Mouse (Mus musculus) MEL (cell line): ENCODE data around the gene Vps13d. TPM values are rescaled to one million over a fixed set of nuclear protein-coding genes. Genes with fewer than 3 reads are reported as not detected.

Experiments
- DNase-seq: peaks from one replicate; pipeline ENCODE4 v3.0.0; 2011; ENCODE audit warnings: low read depth, low spot score
- H3K27ac ChIP-seq: 2 replicates; pipeline ENCODE4 v1.5.1; 2012; ENCODE audit warnings: low read depth, mild to moderate bottlenecking, control low read depth, low read length, moderate library complexity; ENCODE audit not compliant: control insufficient read depth
- H3K27me3 ChIP-seq, 2 experiments: fragments of 150-350 bp in 1 of 2; sonication (generic) in 1 of 2; 2 replicates each; pipeline ENCODE4 v1.6.1; 2012; ENCODE audit warnings: low read length in 2 of 2, mild to moderate bottlenecking in 2 of 2, improper control_type of control experiment in 1 of 2, moderate library complexity in 1 of 2; ENCODE audit not compliant: insufficient read depth in 2 of 2, control insufficient read depth in 1 of 2
- H3K36me3 ChIP-seq, 2 experiments: 2 replicates each; pipeline ENCODE4 v1.6.1; 2012 to 2014; ENCODE audit warnings: low read length in 2 of 2, improper control_type of control experiment in 1 of 2, inconsistent platforms in 1 of 2, mild to moderate bottlenecking in 1 of 2; ENCODE audit not compliant: insufficient read depth in 2 of 2, control insufficient read depth in 1 of 2
- H3K4me1 ChIP-seq, 2 experiments: fragments of 150-350 bp in 1 of 2; sonication (generic) in 1 of 2; 2 replicates each; pipeline ENCODE4 v1.6.1; 2012; ENCODE audit warnings: low read length in 2 of 2, improper control_type of control experiment in 1 of 2, mild to moderate bottlenecking in 1 of 2; ENCODE audit not compliant: insufficient read depth in 2 of 2, control insufficient read depth in 1 of 2
- H3K4me3 ChIP-seq, 2 experiments: fragments of 150-350 bp in 1 of 2; sonication (generic) in 1 of 2; 2 replicates each; pipeline ENCODE4 v1.5.1; 2012; ENCODE audit warnings: low read depth in 2 of 2, low read length in 2 of 2, mild to moderate bottlenecking in 2 of 2, moderate library complexity in 2 of 2, control low read depth in 1 of 2, improper control_type of control experiment in 1 of 2; ENCODE audit not compliant: control insufficient read depth in 1 of 2, insufficient read depth in 1 of 2
- H3K79me2 ChIP-seq: 2 replicates; pipeline ENCODE4 v1.6.1; 2012; ENCODE audit warnings: mild to moderate bottlenecking, low read length, moderate library complexity; ENCODE audit not compliant: control insufficient read depth, poor library complexity, insufficient read depth
- H3K9ac ChIP-seq: 2 replicates; pipeline ENCODE4 v1.6.1; 2012; ENCODE audit warnings: low read depth, mild to moderate bottlenecking, control low read depth, low read length, moderate library complexity; ENCODE audit not compliant: control insufficient read depth, poor library complexity, severe bottlenecking
- H3K9me3 ChIP-seq: fragments of 150-350 bp; sonication (generic); replicated peaks from 2 replicates; pipeline ENCODE4 v1.6.1; 2012; ENCODE audit warnings: mild to moderate bottlenecking, low read length, improper control_type of control experiment, moderate library complexity; ENCODE audit not compliant: insufficient read depth
- CHD1 ChIP-seq: IDR thresholded peaks from 2 replicates; pipeline ENCODE4 v1.6.1; 2012; ENCODE audit warnings: low read depth, mild to moderate bottlenecking, inconsistent platforms, low read length, improper control_type of control experiment
- CTCF ChIP-seq, 3 experiments: IDR thresholded peaks in 2 of 3; conservative IDR thresholded peaks in 1 of 3; 2 replicates each; pipeline ENCODE4 v1.5.1; 2011 to 2012; ENCODE audit warnings: low read length in 3 of 3, low read depth in 2 of 3, mild to moderate bottlenecking in 2 of 3, improper control_type of control experiment in 1 of 3, inconsistent platforms in 1 of 3, mixed read lengths in 1 of 3, moderate library complexity in 1 of 3; ENCODE audit not compliant: control insufficient read depth in 1 of 3, insufficient read depth in 1 of 3, poor library complexity in 1 of 3, severe bottlenecking in 1 of 3
- E2F4 ChIP-seq: IDR thresholded peaks from 2 replicates; pipeline ENCODE4 v1.6.1; 2011; ENCODE audit warnings: low read depth, low read length, improper control_type of control experiment, borderline replicate concordance
- EP300 ChIP-seq, 2 experiments: IDR thresholded peaks; 2 replicates each; pipeline ENCODE4 v1.6.1; 2011; ENCODE audit warnings: improper control_type of control experiment in 2 of 2, low read length in 2 of 2, low read depth in 1 of 2, mild to moderate bottlenecking in 1 of 2
- ETS1 ChIP-seq: IDR thresholded peaks from 2 replicates; pipeline ENCODE4 v1.6.1; 2012; ENCODE audit warnings: low read depth, mild to moderate bottlenecking, inconsistent platforms, low read length, improper control_type of control experiment, moderate library complexity
- GABPA ChIP-seq: IDR thresholded peaks from 2 replicates; pipeline ENCODE4 v1.6.1; 2012; ENCODE audit warnings: low read depth, mild to moderate bottlenecking, inconsistent platforms, low read length, improper control_type of control experiment, moderate library complexity
- HCFC1 ChIP-seq: IDR thresholded peaks from 2 replicates; pipeline ENCODE4 v1.6.1; 2012; ENCODE audit warnings: low read depth, mild to moderate bottlenecking, inconsistent platforms, low read length, improper control_type of control experiment, moderate library complexity
- JUND ChIP-seq: IDR thresholded peaks from 2 replicates; pipeline ENCODE4 v1.6.1; 2011; ENCODE audit warnings: low read depth, mild to moderate bottlenecking, improper control_type of control experiment, low read length
- KAT2A ChIP-seq: conservative IDR thresholded peaks from 2 replicates; pipeline ENCODE4 v1.6.1; 2012; ENCODE audit warnings: low read depth, low read length, improper control_type of control experiment, inconsistent platforms
- MAFK ChIP-seq: IDR thresholded peaks from 2 replicates; pipeline ENCODE4 v1.6.1; 2011; ENCODE audit warnings: low read depth, mild to moderate bottlenecking, low read length, improper control_type of control experiment, borderline replicate concordance
- MAZ ChIP-seq: IDR thresholded peaks from 2 replicates; pipeline ENCODE4 v1.6.1; 2012; ENCODE audit warnings: low read depth, mild to moderate bottlenecking, inconsistent platforms, low read length, improper control_type of control experiment
- MXI1 ChIP-seq: IDR thresholded peaks from 2 replicates; pipeline ENCODE4 v1.6.1; 2011; ENCODE audit warnings: mild to moderate bottlenecking, low read depth, low read length, improper control_type of control experiment
- MYC ChIP-seq: IDR thresholded peaks from 2 replicates; pipeline ENCODE4 v1.6.1; 2011; ENCODE audit warnings: low read depth, mild to moderate bottlenecking, low read length, improper control_type of control experiment, moderate library complexity
- NELFE ChIP-seq: IDR thresholded peaks from 2 replicates; pipeline ENCODE4 v1.6.1; 2011; ENCODE audit warnings: low read depth, low read length, improper control_type of control experiment
- NRF1 ChIP-seq: IDR thresholded peaks from 2 replicates; pipeline ENCODE4 v1.6.1; 2014; ENCODE audit warnings: low read depth, mild to moderate bottlenecking, inconsistent platforms, low read length, improper control_type of control experiment, moderate library complexity; ENCODE audit not compliant: poor library complexity, insufficient read depth, severe bottlenecking
- POLR2A ChIP-seq, 2 experiments: IDR thresholded peaks; 2 replicates each; pipeline ENCODE4 v1.6.1; 2011 to 2012; ENCODE audit warnings: low read length in 2 of 2, mild to moderate bottlenecking in 2 of 2, control low read depth in 1 of 2, improper control_type of control experiment in 1 of 2, low read depth in 1 of 2, moderate library complexity in 1 of 2; ENCODE audit not compliant: control insufficient read depth in 1 of 2, insufficient read depth in 1 of 2, poor library complexity in 1 of 2
- POLR2AphosphoS5 ChIP-seq: IDR thresholded peaks from 2 replicates; pipeline ENCODE4 v1.6.1; 2012; ENCODE audit warnings: low read depth, borderline replicate concordance, mild to moderate bottlenecking, inconsistent platforms, low read length, moderate library complexity, mixed read lengths
- TAL1 ChIP-seq: IDR thresholded peaks from 2 replicates; pipeline ENCODE4 v1.6.1; 2012; ENCODE audit warnings: mild to moderate bottlenecking, inconsistent platforms, low read length, moderate library complexity, mixed read lengths
- TBP ChIP-seq: IDR thresholded peaks from 2 replicates; pipeline ENCODE4 v1.8.0; 2011; ENCODE audit warnings: low read depth, low read length, improper control_type of control experiment
- TCF12 ChIP-seq: IDR thresholded peaks from 2 replicates; pipeline ENCODE4 v1.6.1; 2014; ENCODE audit warnings: low read depth, mild to moderate bottlenecking, inconsistent platforms, low read length, improper control_type of control experiment, moderate library complexity
- UBTF ChIP-seq: IDR thresholded peaks from 2 replicates; pipeline ENCODE4 v1.6.1; 2012; ENCODE audit warnings: low read depth, mild to moderate bottlenecking, inconsistent platforms, low read length, improper control_type of control experiment, moderate library complexity, borderline replicate concordance; ENCODE audit not compliant: insufficient read depth
- USF1 ChIP-seq: IDR thresholded peaks from 2 replicates; pipeline ENCODE4 v1.6.1; 2014; ENCODE audit warnings: low read depth, mild to moderate bottlenecking, inconsistent platforms, low read length, improper control_type of control experiment, moderate library complexity
- USF2 ChIP-seq, 2 experiments: IDR thresholded peaks; 2 replicates each; pipeline ENCODE4 v1.6.1; 2011 to 2012; ENCODE audit warnings: improper control_type of control experiment in 2 of 2, low read length in 2 of 2, borderline replicate concordance in 1 of 2, inconsistent platforms in 1 of 2, low read depth in 1 of 2, mild to moderate bottlenecking in 1 of 2; ENCODE audit not compliant: insufficient read depth in 1 of 2
- ZC3H11A ChIP-seq: IDR thresholded peaks from 2 replicates; pipeline ENCODE4 v1.6.1; 2012; ENCODE audit warnings: low read depth, mild to moderate bottlenecking, inconsistent platforms, low read length, improper control_type of control experiment
- ZNF384 ChIP-seq: IDR thresholded peaks from 2 replicates; pipeline ENCODE4 v1.6.1; 2012; ENCODE audit warnings: low read depth, mild to moderate bottlenecking, inconsistent platforms, low read length, improper control_type of control experiment
- polyA plus RNA-seq, 2 experiments: library from polyadenylated mRNA; stranded (reverse) in 1 of 2; unstranded in 1 of 2; fragments of >175 nt in 1 of 2; fragments of >200 nt in 1 of 2; gene quantifications; 2 replicates each; pipeline versions ENCODE4 v1.2.1 to v1.2.4; 2012; ENCODE audit warnings: low replicate concordance in 2 of 2, low read depth in 1 of 2; ENCODE audit not compliant: insufficient read length in 2 of 2, insufficient read depth in 1 of 2, missing spikeins in 1 of 2
- total RNA-seq: library from RNA; depleted of rRNA; stranded (reverse); fragments of 300-350 nt; gene quantifications from 2 replicates; pipeline ENCODE4 v1.2.3, GENCODE M21; 2012

The Vps13d gene
- total and polyA plus RNA-seq, 3 experiments = 8.9 to 14.5 (median 13.2) TPM

GRCm38 (mm10) chr4:145026449-145026851 lies 168.4 kb downstream of the Vps13d start:
- Histone ChIP-seq H3K9me3 (no peaks in the 10 kb centered on the region), H3K9ac (no peak overlapping the region), H3K4me1 (no peaks in the 10 kb centered on the region; a peak in 1 of 4 replicates), H3K79me2 (no peaks in the 10 kb centered on the region), H3K27me3 (no peaks in the 10 kb centered on the region), H3K27ac (no peak overlapping the region), H3K4me3 (no peak overlapping the region), H3K36me3 (no peaks in the 10 kb centered on the region; a peak in 1 of 4 replicates)
- no peak for DNase-seq
- TF ChIP-seq JUND (no peak), CHD1 (no peak), USF2 (IDR thresholded peaks at IDR 0.05; ENCODE audit: borderline replicate concordance in 1 of 2, insufficient read depth in 1 of 2, low read depth in 1 of 2, low read length in 2 of 2) (no peak), MAZ (no peak), POLR2A (IDR thresholded peaks at IDR 0.05; ENCODE audit: control insufficient read depth in 1 of 2, insufficient read depth in 1 of 2, low read depth in 1 of 2, low read length in 2 of 2, poor library complexity in 1 of 2) (no peak), ETS1 (no peak), MXI1 (no peak), CTCF (IDR thresholded peaks at IDR 0.05 in 2 of 3, conservative IDR thresholded peaks at IDR 0.05 in 1 of 3; ENCODE audit: control insufficient read depth in 1 of 3, insufficient read depth in 1 of 3, low read depth in 2 of 3, low read length in 3 of 3, poor library complexity in 1 of 3, severe bottlenecking in 1 of 3) (no peak), TCF12 (no peak), UBTF (no peak), HCFC1 (no peak), ZNF384 (no peak), MYC (no peak), TBP (no peak), E2F4 (no peak), GABPA (no peak)

DNA sequence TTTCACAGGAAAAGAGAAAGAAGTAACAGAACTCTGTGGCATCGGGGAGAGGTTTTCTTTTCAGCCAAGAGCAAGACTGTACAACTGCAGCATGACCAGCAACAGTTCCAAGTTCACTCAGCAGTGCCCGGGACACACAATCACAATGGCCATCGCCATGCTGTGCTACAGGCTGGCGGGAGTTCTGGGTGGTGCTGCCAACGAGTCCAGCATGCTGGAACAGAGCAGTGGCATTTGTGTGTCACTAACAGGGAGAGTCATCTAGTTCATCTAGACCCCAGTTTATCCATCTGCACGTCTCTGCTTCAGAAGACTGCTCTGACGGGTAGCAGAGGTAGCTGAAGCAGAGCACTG lies 169.4 kb downstream of the Vps13d start:
- Histone ChIP-seq H3K4me3 (no peak overlapping the region), H3K27ac (no peak overlapping the region), H3K36me3 (no peaks in the 10 kb centered on the region; a peak in 1 of 4 replicates), H3K27me3 (no peaks in the 10 kb centered on the region), H3K4me1 (no peaks in the 10 kb centered on the region; a peak in 1 of 4 replicates), H3K9me3 (no peaks in the 10 kb centered on the region), H3K79me2 (no peaks in the 10 kb centered on the region), H3K9ac (no peak overlapping the region)
- no peak for TF ChIP-seq KAT2A
- no peak for TF ChIP-seq MXI1
- TF ChIP-seq CTCF (IDR thresholded peaks at IDR 0.05 in 2 of 3, conservative IDR thresholded peaks at IDR 0.05 in 1 of 3; ENCODE audit: control insufficient read depth in 1 of 3, insufficient read depth in 1 of 3, low read depth in 2 of 3, low read length in 3 of 3, poor library complexity in 1 of 3, severe bottlenecking in 1 of 3) = no peak
- TF ChIP-seq NELFE = no peak
- TF ChIP-seq MAFK = no peak
- no peak for TF ChIP-seq NRF1
- TF ChIP-seq POLR2AphosphoS5 = no peak
- no peak for TF ChIP-seq ETS1
- no peak for TF ChIP-seq USF1
- no peak for TF ChIP-seq USF2 (IDR thresholded peaks at IDR 0.05; ENCODE audit: borderline replicate concordance in 1 of 2, insufficient read depth in 1 of 2, low read depth in 1 of 2, low read length in 2 of 2)
- no peak for TF ChIP-seq TBP
- no peak for TF ChIP-seq TAL1
- TF ChIP-seq UBTF = no peak
- TF ChIP-seq ZC3H11A = no peak
- no peak for TF ChIP-seq TCF12
- no peak for TF ChIP-seq EP300 (IDR thresholded peaks at IDR 0.05; ENCODE audit: low read depth in 1 of 2, low read length in 2 of 2)
- DNase-seq = no peak
